Mouse (Mus musculus): ENCODE measurements at regions not wholly inside any gene's neighbourhood (a gene's known extent, or its start where the extent isn't known, plus 50 kb on each side); places are given as distances from the start of the nearest gene placed in this dataset.

DNA sequence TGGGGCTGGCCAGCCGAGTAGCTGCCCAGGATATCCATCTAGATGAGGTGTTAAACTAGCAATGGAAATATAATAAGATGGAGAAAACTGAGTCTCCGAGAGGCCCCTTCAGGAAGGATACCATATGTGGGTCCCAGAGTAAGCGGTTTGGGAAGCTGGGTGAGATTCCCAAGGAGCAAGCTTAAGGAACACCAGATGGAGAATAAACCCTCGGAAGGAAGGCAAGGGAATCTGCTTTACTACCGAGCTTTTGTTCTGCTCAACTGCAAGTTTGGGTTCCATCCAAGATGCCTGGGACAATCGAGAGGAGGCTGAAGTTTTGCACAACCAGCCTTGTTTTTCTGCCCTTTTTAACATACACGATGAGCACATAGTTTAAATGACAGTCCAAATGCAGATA, 164.9 kb upstream of the Osr1 start:
- H3K27ac ChIP-seq (ENCODE audit: low read length), result no peak overlapping the region
- no peaks in the 10 kb centered on the region for H3K36me3 ChIP-seq (ENCODE audit: control insufficient read depth, insufficient read depth)
- no peak for ATAC-seq
- no peak overlapping the region for H3K9ac ChIP-seq (replicated peaks; ENCODE audit: low read depth, low read length)
- H3K4me2 ChIP-seq (ENCODE audit: low read length), result no peak overlapping the region
- H3K4me1 ChIP-seq (replicated peaks; ENCODE audit: control insufficient read depth, insufficient read depth, low read length), result no peaks in the 10 kb centered on the region
- no peaks in the 10 kb centered on the region for H3K9me3 ChIP-seq (ENCODE audit: control insufficient read depth, low read length)
- no peak overlapping the region for H3K4me3 ChIP-seq (replicated peaks; ENCODE audit: low read length)
- no peaks in the 10 kb centered on the region for H3K27me3 ChIP-seq (replicated peaks; ENCODE audit: control insufficient read depth, insufficient read depth, low read length)
- 63% methylated on average over 7 of the region's 7 CpGs for WGBS

DNA sequence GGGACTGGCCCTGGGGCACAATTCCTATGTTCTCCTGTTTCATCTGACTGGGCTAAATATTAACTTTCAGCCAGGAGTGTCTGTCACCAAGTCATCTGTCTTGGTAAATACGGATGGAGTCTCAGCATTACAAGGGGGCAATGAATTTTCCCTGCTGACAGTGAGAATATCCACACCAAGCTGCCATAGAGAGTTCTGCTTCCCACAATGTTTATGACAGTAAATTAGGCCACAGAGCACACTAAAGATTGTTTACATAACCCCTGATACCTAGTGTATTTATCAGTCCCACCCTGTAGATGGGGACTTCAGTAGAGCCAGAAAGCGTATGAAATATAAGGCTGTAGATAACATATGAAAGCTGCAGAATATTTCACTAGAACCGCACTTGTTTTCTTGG, 150.6 kb upstream of the Osr1 start:
- ATAC-seq, result no peak
- no peaks in the 10 kb centered on the region for H3K4me1 ChIP-seq (replicated peaks; ENCODE audit: control insufficient read depth, insufficient read depth, low read length)
- H3K27me3 ChIP-seq (replicated peaks; ENCODE audit: control insufficient read depth, insufficient read depth, low read length), result no peaks in the 10 kb centered on the region
- no peak overlapping the region for H3K9ac ChIP-seq (replicated peaks; ENCODE audit: low read depth, low read length)
- no peak overlapping the region for H3K4me3 ChIP-seq (replicated peaks; ENCODE audit: low read length)
- 88% methylated on average over 3 of the region's 3 CpGs for WGBS
- no peak overlapping the region for H3K4me2 ChIP-seq (ENCODE audit: low read length)
- no peaks in the 10 kb centered on the region for H3K9me3 ChIP-seq (ENCODE audit: control insufficient read depth, low read length)
- H3K36me3 ChIP-seq (ENCODE audit: control insufficient read depth, insufficient read depth), result no peaks in the 10 kb centered on the region
- no peak overlapping the region for H3K27ac ChIP-seq (ENCODE audit: low read length)

GRCm38 (mm10) chr12:9430656-9431055, 139.3 kb upstream of the Osr1 start:
- 79% methylated on average over 3 of the region's 3 CpGs for WGBS
- Histone ChIP-seq H3K4me3 (replicated peaks; ENCODE audit: low read length) (no peak overlapping the region), H3K36me3 (ENCODE audit: control insufficient read depth, insufficient read depth) (no peaks in the 10 kb centered on the region), H3K4me1 (replicated peaks; ENCODE audit: control insufficient read depth, insufficient read depth, low read length) (no peaks in the 10 kb centered on the region), H3K27me3 (replicated peaks; ENCODE audit: control insufficient read depth, insufficient read depth, low read length) (no peaks in the 10 kb centered on the region), H3K9ac (replicated peaks; ENCODE audit: low read depth, low read length) (no peak overlapping the region), H3K4me2 (ENCODE audit: low read length) (no peak overlapping the region), H3K27ac (ENCODE audit: low read length) (no peak overlapping the region), H3K9me3 (ENCODE audit: control insufficient read depth, low read length) (no peaks in the 10 kb centered on the region)
- ATAC-seq, result no peak

DNA sequence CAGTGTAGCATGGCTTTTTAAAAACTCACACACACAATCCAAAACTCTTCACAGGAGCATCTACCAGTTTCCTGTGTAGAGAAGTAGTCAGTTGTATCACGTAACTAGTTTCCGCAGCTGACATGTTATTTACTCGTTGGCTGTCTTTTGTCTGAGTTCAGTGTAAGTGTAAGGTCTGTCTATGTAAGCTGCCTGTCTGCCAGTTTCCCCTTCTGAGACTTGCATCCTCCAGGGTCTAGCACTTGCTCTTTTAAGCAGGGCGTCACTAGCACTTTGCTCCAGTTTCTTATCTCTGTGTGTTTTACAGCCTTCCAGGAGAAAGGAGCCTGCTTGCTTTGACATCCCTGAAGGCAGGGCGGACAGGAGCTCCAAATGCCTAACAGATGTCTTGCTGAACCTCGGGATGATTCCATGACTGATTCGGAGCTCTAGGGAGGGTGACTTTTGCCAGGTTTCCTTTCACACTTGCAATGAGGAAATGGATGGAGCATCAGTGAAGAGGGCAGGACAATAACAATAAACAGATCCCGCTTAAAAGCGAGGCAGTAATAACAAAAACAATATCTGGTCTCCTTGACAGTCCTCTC, 131.2 kb upstream of the Osr1 start:
- no peaks in the 10 kb centered on the region for H3K36me3 ChIP-seq (ENCODE audit: control insufficient read depth, insufficient read depth)
- H3K4me1 ChIP-seq (replicated peaks; ENCODE audit: control insufficient read depth, insufficient read depth, low read length), result no peaks in the 10 kb centered on the region
- H3K9ac ChIP-seq (replicated peaks; ENCODE audit: low read depth, low read length), result no peak overlapping the region
- ATAC-seq, result no peak
- no peaks in the 10 kb centered on the region for H3K9me3 ChIP-seq (ENCODE audit: control insufficient read depth, low read length)
- H3K4me3 ChIP-seq (replicated peaks; ENCODE audit: low read length), result no peak overlapping the region
- H3K4me2 ChIP-seq (ENCODE audit: low read length), result no peak overlapping the region
- H3K27me3 ChIP-seq (replicated peaks; ENCODE audit: control insufficient read depth, insufficient read depth, low read length), result no peaks in the 10 kb centered on the region
- H3K27ac ChIP-seq (ENCODE audit: low read length), result no peak overlapping the region
- 74% methylated on average over 9 of the region's 9 CpGs for WGBS

- Histone ChIP-seq H3K4me3 (replicated peaks; ENCODE audit: low read length) (no peak overlapping the region), H3K4me1 (replicated peaks; ENCODE audit: control insufficient read depth, insufficient read depth, low read length) (no peaks in the 10 kb centered on the region), H3K9me3 (ENCODE audit: control insufficient read depth, low read length) (no peaks in the 10 kb centered on the region), H3K27me3 (replicated peaks; ENCODE audit: control insufficient read depth, insufficient read depth, low read length) (no peaks in the 10 kb centered on the region), H3K9ac (replicated peaks; ENCODE audit: low read depth, low read length) (no peak overlapping the region), H3K36me3 (ENCODE audit: control insufficient read depth, insufficient read depth) (no peaks in the 10 kb centered on the region), H3K4me2 (ENCODE audit: low read length) (no peak overlapping the region), H3K27ac (ENCODE audit: low read length) (no peak overlapping the region)
- ATAC-seq, result no peak
- 72% methylated on average over 3 of the region's 3 CpGs for WGBS
Measured at GRCm38 (mm10) chr12:9450620-9451019, 119.3 kb upstream of the Osr1 start.

GRCm38 (mm10) chr12:9460193-9460592, 109.7 kb upstream of the Osr1 start:
- Histone ChIP-seq H3K27ac (ENCODE audit: low read length) (no peak overlapping the region), H3K4me1 (replicated peaks; ENCODE audit: control insufficient read depth, insufficient read depth, low read length) (no peaks in the 10 kb centered on the region), H3K9me3 (ENCODE audit: control insufficient read depth, low read length) (no peaks in the 10 kb centered on the region), H3K27me3 (replicated peaks; ENCODE audit: control insufficient read depth, insufficient read depth, low read length) (no peaks in the 10 kb centered on the region), H3K4me2 (ENCODE audit: low read length) (no peak overlapping the region), H3K36me3 (ENCODE audit: control insufficient read depth, insufficient read depth) (no peaks in the 10 kb centered on the region), H3K4me3 (replicated peaks; ENCODE audit: low read length) (no peak overlapping the region), H3K9ac (replicated peaks; ENCODE audit: low read depth, low read length) (no peak overlapping the region)
- WGBS, result 82% methylated on average over 3 of the region's 3 CpGs
- no peak for ATAC-seq

DNA sequence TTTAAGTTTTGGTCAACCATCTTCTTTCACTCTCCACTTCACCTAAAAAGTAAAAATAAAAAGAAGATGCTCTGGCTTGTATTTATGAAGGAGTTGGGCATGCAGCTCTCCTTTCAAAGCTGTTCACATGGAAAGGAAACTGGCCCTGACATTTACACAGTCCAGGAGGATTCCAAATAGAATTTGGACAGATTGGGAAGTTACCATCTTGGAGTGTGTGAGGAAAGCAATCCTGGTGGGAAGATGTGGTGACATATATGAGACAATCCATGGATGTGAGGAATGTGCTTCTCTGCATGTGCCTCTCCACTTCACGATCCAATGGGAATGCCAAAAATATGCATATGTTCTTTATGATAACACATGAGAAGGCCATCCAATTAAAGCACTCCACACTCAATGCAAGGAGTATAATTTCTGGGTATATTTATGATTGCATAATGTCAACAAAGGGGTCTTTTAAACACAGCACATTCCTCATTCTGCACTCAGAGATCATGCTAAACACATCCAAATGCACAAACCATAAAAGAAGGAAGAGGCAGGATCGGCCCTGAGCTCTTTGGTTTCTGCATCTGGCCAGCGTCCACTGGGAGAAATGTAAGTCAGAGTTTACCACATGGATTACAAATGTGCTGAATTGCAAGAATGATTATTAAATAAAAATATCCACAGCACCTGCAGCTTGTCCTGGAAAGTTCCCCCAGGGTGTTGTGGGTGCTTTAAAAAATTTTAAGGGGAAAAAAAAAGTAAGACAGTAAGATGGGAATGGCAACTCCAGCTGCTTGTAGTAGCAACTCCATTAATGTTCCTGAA, 100.1 kb upstream of the Osr1 start:
- Histone ChIP-seq H3K9ac (replicated peaks; ENCODE audit: low read depth, low read length) (no peak overlapping the region), H3K27ac (ENCODE audit: low read length) (no peak overlapping the region), H3K4me2 (ENCODE audit: low read length) (no peak overlapping the region), H3K27me3 (replicated peaks; ENCODE audit: control insufficient read depth, insufficient read depth, low read length) (no peaks in the 10 kb centered on the region), H3K36me3 (ENCODE audit: control insufficient read depth, insufficient read depth) (no peaks in the 10 kb centered on the region), H3K4me1 (replicated peaks; ENCODE audit: control insufficient read depth, insufficient read depth, low read length) (no peaks in the 10 kb centered on the region), H3K4me3 (replicated peaks; ENCODE audit: low read length) (no peak overlapping the region), H3K9me3 (ENCODE audit: control insufficient read depth, low read length) (no peaks in the 10 kb centered on the region)
- 83% methylated on average over 3 of the region's 3 CpGs for WGBS
- no peak for ATAC-seq

DNA sequence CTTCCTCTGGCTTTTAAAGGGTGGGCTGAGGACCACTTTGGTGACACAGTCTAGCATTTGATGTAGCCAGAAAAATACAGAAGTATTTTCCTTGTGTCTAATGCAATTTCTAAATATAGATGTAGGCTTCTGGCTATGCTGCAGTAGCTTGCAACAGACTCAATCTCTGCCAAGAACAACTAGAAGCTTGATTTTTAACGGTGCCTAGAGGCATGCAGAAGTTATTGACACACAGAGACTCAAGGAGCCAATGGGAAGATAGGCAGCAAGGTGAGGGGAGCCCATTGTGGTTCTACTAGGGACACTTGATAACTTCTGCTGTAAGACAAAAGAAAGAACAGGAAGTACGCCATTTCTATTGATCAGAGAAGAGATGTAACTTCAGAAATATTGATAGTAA, 94.1 kb upstream of the Osr1 start:
- no peak for ATAC-seq
- H3K4me1 ChIP-seq (replicated peaks; ENCODE audit: control insufficient read depth, insufficient read depth, low read length), result no peaks in the 10 kb centered on the region
- no peak overlapping the region for H3K9ac ChIP-seq (replicated peaks; ENCODE audit: low read depth, low read length)
- no peaks in the 10 kb centered on the region for H3K36me3 ChIP-seq (ENCODE audit: control insufficient read depth, insufficient read depth)
- H3K4me2 ChIP-seq (ENCODE audit: low read length), result no peak overlapping the region
- H3K27ac ChIP-seq (ENCODE audit: low read length), result no peak overlapping the region
- H3K4me3 ChIP-seq (replicated peaks; ENCODE audit: low read length), result no peak overlapping the region
- WGBS, result 80% methylated on average over 2 of the region's 2 CpGs
- no peaks in the 10 kb centered on the region for H3K9me3 ChIP-seq (ENCODE audit: control insufficient read depth, low read length)
- H3K27me3 ChIP-seq (replicated peaks; ENCODE audit: control insufficient read depth, insufficient read depth, low read length), result no peaks in the 10 kb centered on the region

DNA sequence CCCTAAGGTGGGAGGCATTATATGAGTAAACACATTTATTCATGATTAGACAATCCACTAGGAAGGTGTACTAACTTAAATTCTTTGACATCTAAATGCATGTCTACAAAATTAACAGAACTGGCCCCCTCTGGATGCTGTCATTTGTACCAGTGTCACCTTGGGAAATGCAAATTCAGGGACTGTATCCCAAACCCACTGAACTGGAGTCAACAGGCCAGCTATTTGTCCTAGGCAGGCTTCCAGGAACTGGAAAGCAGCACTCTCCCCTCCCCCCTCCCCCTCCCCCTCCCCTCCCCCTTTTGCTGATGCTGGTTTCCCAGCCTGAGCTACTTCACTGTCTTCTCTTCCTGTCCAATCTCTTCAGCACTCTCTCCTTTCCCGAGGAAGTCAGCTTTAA, 91.7 kb upstream of the Osr1 start:
- WGBS, result 67% methylated on average over 1 of the region's 1 CpGs
- no peak overlapping the region for H3K27ac ChIP-seq (ENCODE audit: low read length)
- H3K4me2 ChIP-seq (ENCODE audit: low read length), result no peak overlapping the region
- H3K9ac ChIP-seq (replicated peaks; ENCODE audit: low read depth, low read length), result no peak overlapping the region
- H3K4me1 ChIP-seq (replicated peaks; ENCODE audit: control insufficient read depth, insufficient read depth, low read length), result no peaks in the 10 kb centered on the region
- H3K9me3 ChIP-seq (ENCODE audit: control insufficient read depth, low read length), result no peaks in the 10 kb centered on the region
- H3K4me3 ChIP-seq (replicated peaks; ENCODE audit: low read length), result no peak overlapping the region
- no peaks in the 10 kb centered on the region for H3K36me3 ChIP-seq (ENCODE audit: control insufficient read depth, insufficient read depth)
- no peak for ATAC-seq
- no peaks in the 10 kb centered on the region for H3K27me3 ChIP-seq (replicated peaks; ENCODE audit: control insufficient read depth, insufficient read depth, low read length)
